Mouse (Mus musculus) ES-E14 (cell line): Measurements from ENCODE around the gene Pla2g2c.

ENCODE experiments used
- HCFC1 ChIP-seq: IDR thresholded peaks from 2 replicates; pipeline ENCODE4 v1.6.1; 2012; ENCODE audit warnings: low read length, inconsistent platforms, borderline replicate concordance; ENCODE audit not compliant: insufficient read depth
- ZNF384 ChIP-seq: IDR thresholded peaks from 2 replicates; pipeline ENCODE4 v1.6.1; 2012; ENCODE audit warnings: low read depth, low read length, inconsistent platforms

DNA sequence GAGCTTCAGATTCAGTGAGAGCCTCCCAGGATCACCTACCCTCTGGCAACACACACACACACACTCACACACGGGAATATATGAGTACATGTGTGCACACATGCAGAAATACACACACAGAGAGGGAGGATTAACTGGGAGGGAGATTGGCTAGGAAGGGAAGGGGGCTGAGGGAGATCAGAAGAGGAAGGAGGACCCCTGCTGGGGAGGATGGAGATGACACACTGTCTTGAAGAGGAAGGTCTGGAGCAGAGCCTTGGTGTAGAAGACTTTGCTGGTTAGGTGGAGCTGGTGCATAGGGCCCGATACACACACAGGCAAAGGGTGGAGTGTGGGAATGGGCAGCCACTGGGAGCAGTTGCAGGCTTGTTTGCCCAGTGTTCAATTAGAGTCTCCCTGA, 68.7 kb downstream of the Pla2g2c start:
- TF ChIP-seq HCFC1 (no peak), ZNF384 (no peak)
